Mouse (Mus musculus) midbrain, embryonic 16.5 days (tissue): ENCODE data around the gene Ddah1. TPM values are rescaled to one million over a fixed set of nuclear protein-coding genes. Genes with fewer than 3 reads are reported as not detected.

ENCODE experiments used
- ATAC-seq: fragments of 200-750 bp; cut with Nextera tagmentation; 2 replicates; pipeline ENCODE4 v1.8.0; 2017; ENCODE audit warnings: moderate TSS enrichment
- H3K27ac ChIP-seq: fragments of 300-500 bp; sonication (generic); 2 replicates; pipeline ENCODE4 v1.5.1; 2014; ENCODE audit warnings: mild to moderate bottlenecking, low read length, mixed read lengths
- H3K27me3 ChIP-seq: fragments of 300-500 bp; sonication (generic); 2 replicates; pipeline ENCODE4 v1.6.1; 2014; ENCODE audit warnings: low read depth, low read length, mixed read lengths; ENCODE audit not compliant: control insufficient read depth, insufficient read depth
- H3K36me3 ChIP-seq: fragments of 300-500 bp; sonication (generic); 2 replicates; pipeline ENCODE4 v1.6.1; 2014; ENCODE audit warnings: mild to moderate bottlenecking, low read length, moderate library complexity, mixed read lengths; ENCODE audit not compliant: control insufficient read depth, insufficient read depth
- H3K4me1 ChIP-seq: fragments of 300-500 bp; sonication (generic); 2 replicates; pipeline ENCODE4 v1.6.1; 2014; ENCODE audit warnings: mild to moderate bottlenecking, low read length, mixed read lengths; ENCODE audit not compliant: control insufficient read depth, insufficient read depth
- H3K4me2 ChIP-seq: fragments of 300-500 bp; sonication (generic); 2 replicates; pipeline ENCODE4 v1.6.1; 2014; ENCODE audit warnings: mild to moderate bottlenecking, low read length, mixed read lengths
- H3K4me3 ChIP-seq: fragments of 300-500 bp; sonication (generic); 2 replicates; pipeline ENCODE4 v1.5.1; 2014; ENCODE audit warnings: low read depth, mild to moderate bottlenecking, low read length, moderate library complexity, mixed read lengths
- H3K9ac ChIP-seq: fragments of 300-500 bp; sonication (generic); 2 replicates; pipeline ENCODE4 v1.6.1; 2014; ENCODE audit warnings: low read depth, low read length, mixed read lengths
- H3K9me3 ChIP-seq: fragments of 300-500 bp; sonication (generic); replicated peaks from 2 replicates; pipeline ENCODE4 v1.6.1; 2014; ENCODE audit warnings: mild to moderate bottlenecking, low read length, mixed read lengths; ENCODE audit not compliant: control insufficient read depth, poor library complexity, severe bottlenecking
- WGBS: fragments of 180-500 bp; shearing (Covaris S2); extraction: QIAGEN DNeasy Blood & Tissue Kit; methylation state at CpG from one replicate; pipeline ENCODE4 v1.1.7; 2014; 5-methylcytosine and 5-hydroxymethylcytosine counted together
- polyA plus RNA-seq: library from polyadenylated mRNA; unstranded; fragments of >200 nt; fragmentation: Nextera tagmentation; extraction: Ambion mirVana; gene quantifications from 2 replicates; pipeline ENCODE4 v1.2.1, GENCODE M21; 2015

The Ddah1 gene
- polyA plus RNA-seq, 1 experiment from 2014 or later: 166 TPM

DNA sequence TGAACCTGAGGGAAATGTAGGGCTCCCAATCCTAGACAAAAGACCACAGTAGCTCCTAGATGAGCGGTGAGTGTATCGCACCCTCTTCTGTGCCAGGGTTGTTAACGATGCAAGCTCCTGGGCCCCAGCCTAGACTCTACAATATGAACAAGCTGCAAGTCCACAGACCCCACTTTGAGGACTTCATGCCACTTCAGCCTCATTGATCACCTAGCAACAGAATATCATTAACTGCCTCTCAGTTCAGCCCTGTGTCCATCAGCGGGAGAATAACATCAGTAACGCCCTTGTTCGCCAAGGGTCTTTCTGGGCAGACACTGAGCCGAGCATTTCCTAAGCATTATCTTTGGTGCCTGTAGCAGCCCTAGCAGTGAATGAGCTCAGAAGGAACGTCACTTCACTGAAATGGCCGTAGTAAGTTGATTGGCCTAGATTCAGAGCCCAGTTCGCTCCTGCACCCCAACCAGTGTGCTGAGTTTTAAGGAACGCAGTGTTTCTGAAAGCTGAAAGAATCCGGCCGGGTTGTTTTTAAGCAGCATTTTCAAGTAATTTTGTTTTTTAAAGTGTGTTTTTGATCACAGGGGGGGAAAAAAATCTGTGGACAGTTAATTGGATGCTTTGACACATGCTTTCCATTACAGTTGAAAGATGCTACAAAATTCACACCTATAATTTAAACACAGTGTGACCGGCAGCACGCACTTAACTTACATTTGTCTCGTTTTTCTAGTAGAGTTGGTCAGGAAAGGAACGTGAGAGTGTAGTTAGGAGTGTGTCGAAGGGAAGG lies 132.1 kb downstream of the Ddah1 start:
- Histone ChIP-seq H3K36me3 (no peaks in the 10 kb centered on the region), H3K4me1 (peaks cover 2% of the 10 kb centered on the region; the same call in 1 of the 2 replicates), H3K9ac (no peak overlapping the region), H3K9me3 (no peaks in the 10 kb centered on the region), H3K27me3 (no peaks in the 10 kb centered on the region), H3K27ac (peak overlapping the region; percentile 54), H3K4me3 (no peak overlapping the region), H3K4me2 (no peak overlapping the region)
- 30% methylated on average over 18 of the region's 18 CpGs for WGBS
- ATAC-seq: peak; percentile 89

DNA sequence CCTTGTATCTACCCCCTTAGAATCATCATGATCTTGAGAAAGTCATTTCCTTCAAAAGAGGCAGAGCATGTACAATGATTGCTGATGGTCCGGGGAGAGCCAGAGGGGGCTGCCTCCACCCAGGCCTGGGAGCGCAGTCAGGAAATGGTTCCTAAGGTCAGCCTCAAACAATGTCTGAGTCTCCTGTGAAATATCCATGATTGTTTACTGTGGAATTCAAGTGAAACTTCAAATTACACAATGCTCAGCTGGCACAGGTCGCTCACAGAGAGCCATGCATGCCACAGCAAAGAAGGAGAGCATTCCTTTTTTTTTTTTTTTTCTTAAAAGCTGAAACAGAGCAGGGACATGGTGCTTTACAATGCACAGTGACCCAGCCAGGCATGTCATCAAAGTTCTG lies 134.0 kb downstream of the Ddah1 start:
- H3K9ac ChIP-seq: no peak overlapping the region
- H3K36me3 ChIP-seq: 0 out of 2 replicates have a peak, but pooled peaks cover 2% of the 10 kb centered on the region
- peaks cover 2% of the 10 kb centered on the region; the same call in 1 of the 2 replicates for H3K4me1 ChIP-seq
- no peaks in the 10 kb centered on the region for H3K27me3 ChIP-seq
- H3K9me3 ChIP-seq: no peaks in the 10 kb centered on the region
- no peak overlapping the region for H3K4me3 ChIP-seq
- no peak overlapping the region for H3K4me2 ChIP-seq
- no peak overlapping the region for H3K27ac ChIP-seq
- no peak for ATAC-seq
- WGBS: 86% methylated on average over 3 of the region's 3 CpGs

DNA sequence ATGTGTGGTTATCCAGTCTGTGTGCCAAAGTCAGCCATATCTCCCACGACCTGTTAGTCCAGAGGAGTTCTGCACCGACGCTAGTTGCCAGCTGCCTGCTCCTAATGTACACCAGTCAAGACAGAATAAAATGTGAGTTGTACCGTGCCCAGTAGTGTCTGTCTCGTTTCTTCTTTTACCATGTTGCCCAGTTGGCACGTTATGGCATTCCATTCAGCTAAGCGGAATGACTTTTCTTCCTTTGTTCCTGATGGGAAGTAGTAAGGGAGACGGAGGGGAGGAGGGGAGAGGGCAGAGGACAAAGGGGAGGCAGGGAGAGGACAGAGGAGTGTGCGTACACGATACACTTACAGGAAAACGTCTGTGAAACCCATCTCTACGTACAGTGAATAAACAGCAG lies 135.7 kb downstream of the Ddah1 start:
- Histone ChIP-seq H3K36me3 (0 out of 2 replicates have a peak, but pooled peaks cover 2% of the 10 kb centered on the region), H3K4me1 (peaks cover 2% of the 10 kb centered on the region; the same call in 1 of the 2 replicates)
- WGBS: 62% methylated on average over 12 of the region's 12 CpGs

DNA sequence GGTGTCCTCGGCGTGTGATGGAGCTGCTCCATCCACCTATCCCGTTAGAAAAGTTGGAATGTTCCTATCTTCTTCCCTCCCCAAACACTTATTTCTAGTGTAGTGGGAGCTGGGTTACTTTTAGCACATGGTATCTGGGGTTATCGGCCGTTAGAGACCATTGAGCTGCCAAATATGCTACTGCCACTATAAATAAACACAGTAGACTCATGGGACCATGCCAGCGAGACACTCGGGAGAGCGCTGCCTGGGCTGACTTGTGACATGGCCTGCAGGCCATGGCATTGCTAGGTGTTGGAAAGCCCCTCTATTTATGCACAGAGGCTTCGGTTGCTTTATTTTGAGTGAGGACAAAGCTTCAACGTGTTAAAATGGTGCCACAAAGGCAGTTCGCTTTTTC lies 139.3 kb downstream of the Ddah1 start:
- Histone ChIP-seq H3K27ac (no peak overlapping the region), H3K9ac (no peak overlapping the region), H3K4me3 (no peak overlapping the region), H3K4me2 (no peak overlapping the region), H3K9me3 (no peaks in the 10 kb centered on the region), H3K27me3 (no peaks in the 10 kb centered on the region), H3K36me3 (0 out of 2 replicates have a peak, but pooled peaks cover 2% of the 10 kb centered on the region), H3K4me1 (no peaks in the 10 kb centered on the region)
- 89% methylated on average over 11 of the region's 11 CpGs for WGBS
- no peak for ATAC-seq

More for the DNA sequence above, 135.7 kb downstream of the Ddah1 start:
- Histone ChIP-seq H3K27ac (no peak overlapping the region), H3K4me3 (no peak overlapping the region), H3K4me2 (no peak overlapping the region), H3K27me3 (no peaks in the 10 kb centered on the region), H3K9me3 (no peaks in the 10 kb centered on the region), H3K9ac (no peak overlapping the region)
- ATAC-seq: no peak

DNA sequence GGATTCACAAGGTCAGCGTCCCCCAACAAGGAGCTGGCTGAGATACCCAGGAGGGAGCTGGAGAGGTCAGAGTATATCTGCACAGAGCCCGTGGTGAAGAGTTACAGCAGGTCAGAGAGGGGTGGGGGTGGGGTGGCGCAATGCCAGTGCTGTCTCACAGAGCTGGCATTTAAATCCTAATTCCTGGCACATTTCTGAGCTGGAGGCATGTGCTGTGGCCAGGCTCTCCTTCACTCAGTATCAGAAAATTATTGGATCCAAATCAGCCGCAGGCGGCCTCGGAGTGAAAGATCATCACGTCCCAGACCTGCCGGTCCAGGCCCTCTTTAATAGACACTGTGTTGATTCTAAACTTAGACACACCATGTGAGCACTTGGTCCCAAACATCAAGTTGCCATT lies 141.4 kb downstream of the Ddah1 start:
- Histone ChIP-seq H3K27me3 (no peaks in the 10 kb centered on the region), H3K9ac (no peak overlapping the region), H3K27ac (no peak overlapping the region), H3K4me3 (no peak overlapping the region), H3K9me3 (no peaks in the 10 kb centered on the region), H3K36me3 (0 out of 2 replicates have a peak, but pooled peaks cover 2% of the 10 kb centered on the region), H3K4me2 (no peak overlapping the region), H3K4me1 (no peaks in the 10 kb centered on the region)
- WGBS: 81% methylated on average over 8 of the region's 8 CpGs
- no peak for ATAC-seq

DNA sequence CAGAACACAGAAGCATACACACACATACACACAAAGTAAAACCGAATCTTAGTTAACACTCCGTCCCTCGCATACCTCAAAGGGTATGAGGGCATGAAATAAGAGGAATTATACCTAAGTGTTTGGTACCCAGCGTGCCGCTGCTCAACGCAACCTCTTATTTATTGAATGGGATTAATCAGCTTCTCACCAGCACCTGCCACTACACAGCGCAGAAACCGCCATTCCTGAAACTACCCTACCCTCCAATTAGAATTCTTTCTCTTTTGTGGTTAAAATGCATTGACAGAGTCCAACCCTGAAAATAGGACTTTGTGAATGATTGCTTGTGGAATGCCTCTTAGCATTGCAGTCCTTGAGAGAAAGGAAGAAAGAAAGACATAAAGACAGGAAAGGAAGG lies 145.1 kb downstream of the Ddah1 start:
- Histone ChIP-seq H3K4me3 (no peak overlapping the region), H3K4me2 (no peak overlapping the region), H3K36me3 (no peaks in the 10 kb centered on the region), H3K9ac (no peak overlapping the region), H3K27me3 (no peaks in the 10 kb centered on the region), H3K9me3 (no peaks in the 10 kb centered on the region), H3K27ac (no peak overlapping the region), H3K4me1 (peaks cover 2% of the 10 kb centered on the region; the same call in 1 of the 2 replicates)
- 83% methylated on average over 8 of the region's 8 CpGs for WGBS
- ATAC-seq: no peak

DNA sequence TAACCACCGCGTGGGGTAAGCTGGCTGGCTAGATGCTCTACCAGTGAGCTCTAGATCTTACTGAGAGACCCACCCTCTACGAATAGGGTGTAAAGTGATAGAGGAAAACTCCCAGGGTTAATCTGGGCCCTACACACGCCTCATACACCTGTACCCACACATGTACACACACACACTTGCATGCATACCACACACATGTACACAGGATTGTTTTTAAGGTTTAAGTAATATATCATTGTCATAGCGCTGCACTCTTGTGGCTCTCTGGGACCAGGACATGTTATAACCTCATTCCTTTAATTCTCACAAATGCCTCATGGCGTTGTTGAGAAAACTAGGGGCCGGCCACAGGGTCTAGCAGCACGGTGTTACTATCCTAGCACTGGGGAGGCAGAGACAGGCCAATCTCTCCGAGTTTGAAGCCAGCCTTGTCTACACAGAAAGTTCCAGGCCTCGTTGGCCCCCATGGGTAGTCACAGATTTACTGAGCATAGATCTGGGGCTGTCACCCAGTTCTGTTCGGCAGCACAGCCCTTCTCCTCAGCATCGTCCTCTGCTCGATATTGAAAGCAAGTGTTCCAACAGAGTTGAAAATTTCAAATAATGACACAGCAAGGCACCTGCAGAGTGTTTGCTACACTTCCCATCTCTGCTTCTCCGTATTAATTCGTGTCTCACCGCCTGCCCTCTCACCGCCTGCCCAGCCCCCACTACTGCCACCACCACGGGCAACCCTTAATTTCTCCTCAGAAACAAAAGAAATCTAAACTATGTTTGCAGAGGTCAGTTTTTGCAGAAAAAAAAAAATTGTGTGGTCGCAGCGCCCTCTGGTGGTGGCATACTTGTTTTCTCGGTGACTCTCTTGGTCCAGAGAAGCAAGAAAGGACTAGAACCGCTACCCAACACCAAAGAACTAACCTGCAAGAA lies 146.6 kb downstream of the Ddah1 start:
- Histone ChIP-seq H3K27ac (no peak overlapping the region), H3K36me3 (no peaks in the 10 kb centered on the region), H3K4me1 (peaks cover 2% of the 10 kb centered on the region; the same call in 1 of the 2 replicates), H3K9ac (peak overlapping the region; percentile 17; the same call in 1 of the 2 replicates), H3K9me3 (no peaks in the 10 kb centered on the region), H3K27me3 (no peaks in the 10 kb centered on the region), H3K4me2 (peak overlapping the region; percentile 44), H3K4me3 (no peak overlapping the region)
- 50% methylated on average over 22 of the region's 22 CpGs for WGBS
- ATAC-seq: peak; percentile 71

DNA sequence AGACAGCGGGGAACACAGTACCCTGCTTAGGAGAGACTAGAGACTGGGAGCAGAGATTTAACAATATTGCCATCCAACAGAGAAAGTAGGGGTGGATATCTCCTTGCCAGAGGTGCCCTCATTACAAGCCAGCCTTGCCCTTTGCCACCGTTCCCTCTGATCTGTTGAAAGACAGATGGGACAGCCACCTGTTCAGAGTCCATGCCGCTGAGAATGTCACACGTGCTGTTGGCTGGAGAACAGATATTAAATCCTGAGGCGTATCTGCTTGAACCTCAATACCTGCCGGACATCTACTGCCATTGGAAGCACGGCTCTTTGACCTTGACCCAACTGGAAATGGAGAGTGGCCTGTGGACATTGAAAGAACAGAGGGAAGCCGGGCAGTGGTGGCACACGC lies 148.1 kb downstream of the Ddah1 start:
- H3K9ac ChIP-seq: no peak overlapping the region
- no peak for ATAC-seq
- no peaks in the 10 kb centered on the region for H3K36me3 ChIP-seq
- no peak overlapping the region for H3K27ac ChIP-seq
- H3K4me2 ChIP-seq: no peak overlapping the region
- peaks cover 2% of the 10 kb centered on the region; the same call in 1 of the 2 replicates for H3K4me1 ChIP-seq
- no peaks in the 10 kb centered on the region for H3K27me3 ChIP-seq
- WGBS: 92% methylated on average over 9 of the region's 9 CpGs
- H3K4me3 ChIP-seq: no peak overlapping the region
- H3K9me3 ChIP-seq: no peaks in the 10 kb centered on the region
